Mouse (Mus musculus) lung, embryonic 14.5 days (tissue): ENCODE results near the gene Moap1. TPM values are rescaled to one million over a fixed set of nuclear protein-coding genes. Genes with fewer than 3 reads are reported as not detected.

ENCODE experiments used
- ATAC-seq: fragments of 200-750 bp; cut with Nextera tagmentation; 2 replicates; pipeline ENCODE4 v1.8.0; 2017; ENCODE audit warnings: mild to moderate bottlenecking, moderate TSS enrichment, moderate library complexity; ENCODE audit not compliant: insufficient read depth
- DNase-seq: peaks from one replicate; pipeline ENCODE4 v3.0.0-alpha.2; 2015
- H3K27ac ChIP-seq: fragments of 300-500 bp; sonication (generic); 2 replicates; pipeline ENCODE4 v1.5.1; 2014; ENCODE audit warnings: low read depth, mild to moderate bottlenecking, moderate library complexity
- H3K27me3 ChIP-seq: fragments of 300-500 bp; sonication (generic); 2 replicates; pipeline ENCODE4 v1.6.1; 2014; ENCODE audit warnings: low read length, control low read depth; ENCODE audit not compliant: insufficient read depth
- H3K36me3 ChIP-seq: fragments of 300-500 bp; sonication (generic); 2 replicates; pipeline ENCODE4 v1.6.1; 2014; ENCODE audit warnings: control low read depth; ENCODE audit not compliant: insufficient read depth
- H3K4me1 ChIP-seq: fragments of 300-500 bp; sonication (generic); 2 replicates; pipeline ENCODE4 v1.6.1; 2014; ENCODE audit warnings: antibody characterized with exemption, control low read depth; ENCODE audit not compliant: insufficient read depth
- H3K4me2 ChIP-seq: fragments of 300-500 bp; sonication (generic); 2 replicates; pipeline ENCODE4 v1.6.1; 2014; ENCODE audit warnings: mild to moderate bottlenecking
- H3K4me3 ChIP-seq: fragments of 300-500 bp; sonication (generic); 2 replicates; pipeline ENCODE4 v1.5.1; 2014; ENCODE audit warnings: low read depth, low read length
- H3K9ac ChIP-seq: fragments of 300-500 bp; sonication (generic); 2 replicates; pipeline ENCODE4 v1.6.1; 2014
- H3K9me3 ChIP-seq: fragments of 300-500 bp; sonication (generic); 2 replicates; pipeline ENCODE4 v1.6.1; 2016; ENCODE audit warnings: low read depth, low read length, control low read depth
- CTCF ChIP-seq: IDR thresholded peaks from 2 replicates; pipeline ENCODE4 v1.5.1; 2016; ENCODE audit warnings: antibody characterized with exemption, low read depth
- WGBS: fragments of 180-500 bp; shearing (Covaris S2); extraction: QIAGEN DNeasy Blood & Tissue Kit; methylation state at CpG from one replicate; pipeline ENCODE4 v1.1.7; 2014; 5-methylcytosine and 5-hydroxymethylcytosine counted together
- polyA plus RNA-seq: library from polyadenylated mRNA; unstranded; fragments of >200 nt; fragmentation: Nextera tagmentation; extraction: Ambion mirVana; gene quantifications from 2 replicates; pipeline ENCODE4 v1.2.1, GENCODE M21; 2014

The Moap1 gene
- polyA plus RNA-seq, 1 experiment from 2014 or later = 24.3 TPM

GRCm38 (mm10) chr12:102695369-102696239 is 47.9 kb downstream of the Moap1 start:
- Histone ChIP-seq H3K27ac (no peak overlapping the region), H3K36me3 (no peaks in the 10 kb centered on the region), H3K4me3 (no peak overlapping the region), H3K9ac (no peak overlapping the region), H3K9me3 (no peaks in the 10 kb centered on the region), H3K27me3 (no peaks in the 10 kb centered on the region), H3K4me2 (no peak overlapping the region), H3K4me1 (no peaks in the 10 kb centered on the region)
- WGBS = 64% methylated on average over 18 of the region's 18 CpGs
- DNase-seq (no peak), ATAC-seq (no peak)
- no peak for TF ChIP-seq CTCF

Other genes starting within 250 kb of the Moap1 start
- 0.23 and 0.43 TPM in 2 replicates for gene Chga, start 188.7 kb downstream of the Moap1 start, polyA plus RNA-seq
- gene Itpk1, start 38.7 kb downstream of the Moap1 start, polyA plus RNA-seq = 7.2 and 8.4 TPM in 2 replicates
- 11.2 and 11.4 TPM in 2 replicates for gene Tmem251, start 101 bp upstream of the Moap1 start, polyA plus RNA-seq
- not detected in 2 replicates for gene Gm28051, start 14.1 kb upstream of the Moap1 start, polyA plus RNA-seq
- gene Gon7, start 14.1 kb upstream of the Moap1 start, polyA plus RNA-seq = 29.2 and 32.3 TPM in 2 replicates
- gene Ubr7, start 14.3 kb upstream of the Moap1 start, polyA plus RNA-seq = 53.2 and 54.3 TPM in 2 replicates
- 27.4 and 27.7 TPM in 2 replicates for gene Gm20604, start 15.0 kb upstream of the Moap1 start, polyA plus RNA-seq
- gene Btbd7, start 134.8 kb upstream of the Moap1 start, polyA plus RNA-seq = 22.9 and 23.4 TPM in 2 replicates
- not detected in 2 replicates for gene Cox8c, start 155.7 kb upstream of the Moap1 start, polyA plus RNA-seq
- gene Unc79, start 205.2 kb upstream of the Moap1 start, polyA plus RNA-seq = 0.09 and 0.24 TPM in 2 replicates